Mouse (Mus musculus) monocyte, adult 59 days (primary cell): ENCODE measurements around the gene Enpep. TPM values are rescaled to one million over a fixed set of nuclear protein-coding genes. Genes with fewer than 3 reads are reported as not detected.

Source experiments
- total RNA-seq, 2 experiments: library from RNA; stranded (reverse); gene quantifications; one replicate each; pipeline ENCODE4 v1.2.4; 2023

The Enpep gene
- under 1 TPM; 0.58 TPM for total RNA-seq

DNA sequence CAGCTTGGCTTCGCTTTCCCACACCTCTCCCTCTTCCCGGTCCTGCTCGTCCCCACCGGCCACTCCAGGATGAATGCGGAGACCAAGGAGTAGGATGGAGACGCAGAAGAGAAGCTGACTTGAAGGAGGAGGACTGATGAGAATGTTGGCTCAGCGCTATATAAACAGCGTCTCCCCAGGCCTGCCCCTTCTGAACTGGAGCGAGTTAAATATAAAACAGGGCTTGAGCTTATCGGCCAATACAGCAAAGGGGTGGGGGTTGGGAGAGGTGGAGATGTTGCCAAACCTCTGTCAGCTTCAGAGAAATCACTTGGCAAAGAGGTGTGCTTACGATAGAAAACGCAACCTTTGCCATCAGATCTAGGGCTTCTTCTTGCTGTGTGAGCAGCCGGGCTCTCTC lies at the start of gene Enpep:
Enpep (minus strand) TSS at position 135 of the 400 bp plus-strand sequence.

Other genes starting within 250 kb of the Enpep start
- not detected for gene Pitx2, start 132.8 kb downstream of the Enpep start, total RNA-seq
- gene Elovl6, start 199.6 kb upstream of the Enpep start, total RNA-seq = 1 to 10 TPM; 4.5 to 5.8 TPM